Mouse (Mus musculus) MEL (cell line): Measurements from ENCODE around the gene Bscl2. TPM values are rescaled to one million over a fixed set of nuclear protein-coding genes. Genes with fewer than 3 reads are reported as not detected.

Experiments
- polyA plus RNA-seq, 2 experiments: library from polyadenylated mRNA; stranded (reverse) in 1 of 2; unstranded in 1 of 2; fragments of >175 nt in 1 of 2; fragments of >200 nt in 1 of 2; gene quantifications; 2 replicates each; pipeline versions ENCODE4 v1.2.1 to v1.2.4; 2012; ENCODE audit warnings: low replicate concordance in 2 of 2, low read depth in 1 of 2; ENCODE audit not compliant: insufficient read length in 2 of 2, insufficient read depth in 1 of 2, missing spikeins in 1 of 2
- total RNA-seq: library from RNA; depleted of rRNA; stranded (reverse); fragments of 300-350 nt; gene quantifications from 2 replicates; pipeline ENCODE4 v1.2.3, GENCODE M21; 2012; rRNA removed

Gene Bscl2
- total and polyA plus RNA-seq, 3 experiments = 26.0 to 51.3 TPM; not detected in 1

Other genes with a start within 250 kb of the Bscl2 start
Only the 30 nearest of the 33 such genes appear.
- 164 and 253 TPM in 2 replicates for gene Slc3a2, start 114.1 kb upstream of the Bscl2 start, total RNA-seq
- 100 to 1,000 TPM; 428 to 670 TPM for gene Slc3a2, start 114.1 kb upstream of the Bscl2 start, polyA plus RNA-seq
- 158 and 208 TPM in 2 replicates for gene Wdr74, start 101.6 kb upstream of the Bscl2 start, total RNA-seq
- 100 to 1,000 TPM; 208 to 803 TPM for gene Wdr74, start 101.6 kb upstream of the Bscl2 start, polyA plus RNA-seq
- gene 1700092M07Rik, start 96.7 kb upstream of the Bscl2 start, total RNA-seq = 3.0 and 3.3 TPM in 2 replicates
- 1 to 10 TPM in 1 of 2 experiments, not detected in 1; 4.3 TPM for gene 1700092M07Rik, start 96.7 kb upstream of the Bscl2 start, polyA plus RNA-seq
- gene Stx5a, start 96.1 kb upstream of the Bscl2 start, total RNA-seq = 27.5 and 28.7 TPM in 2 replicates
- gene Stx5a, start 96.1 kb upstream of the Bscl2 start, polyA plus RNA-seq = 10 to 100 TPM in 1 of 2 experiments, not detected in 1; 50.0 TPM
- 107 and 122 TPM in 2 replicates for gene Nxf1, start 80.4 kb upstream of the Bscl2 start, total RNA-seq
- gene Nxf1, start 80.4 kb upstream of the Bscl2 start, polyA plus RNA-seq = 100 to 1,000 TPM; 231 to 296 TPM
- 7.5 and 7.8 TPM in 2 replicates for gene Tmem223, start 66.5 kb upstream of the Bscl2 start, total RNA-seq
- 10 to 100 TPM in 1 of 2 experiments, not detected in 1; 23.2 TPM for gene Tmem223, start 66.5 kb upstream of the Bscl2 start, polyA plus RNA-seq
- 49.2 and 60.0 TPM in 2 replicates for gene Tmem179b, start 63.0 kb upstream of the Bscl2 start, total RNA-seq
- gene Tmem179b, start 63.0 kb upstream of the Bscl2 start, polyA plus RNA-seq = 100 to 1,000 TPM in 1 of 2 experiments, not detected in 1; 101 TPM
- gene Taf6l, start 51.0 kb upstream of the Bscl2 start, total RNA-seq = 15.3 and 18.3 TPM in 2 replicates
- 10 to 100 TPM in 1 of 2 experiments, not detected in 1; 25.5 TPM for gene Taf6l, start 51.0 kb upstream of the Bscl2 start, polyA plus RNA-seq
- gene Polr2g, start 38.9 kb upstream of the Bscl2 start, total RNA-seq = 165 and 188 TPM in 2 replicates
- 100 to 1,000 TPM in 1 of 2 experiments, not detected in 1; 181 TPM for gene Polr2g, start 38.9 kb upstream of the Bscl2 start, polyA plus RNA-seq
- 2.6 and 2.9 TPM in 2 replicates for gene Zbtb3, start 34.9 kb upstream of the Bscl2 start, total RNA-seq
- 1 to 10 TPM in 1 of 2 experiments, not detected in 1; 2.4 TPM for gene Zbtb3, start 34.9 kb upstream of the Bscl2 start, polyA plus RNA-seq
- gene Ttc9c, start 18.1 kb upstream of the Bscl2 start, total RNA-seq = 22.9 and 24.2 TPM in 2 replicates
- gene Ttc9c, start 18.1 kb upstream of the Bscl2 start, polyA plus RNA-seq = 10 to 100 TPM in 1 of 2 experiments, not detected in 1; 29.8 TPM
- gene Hnrnpul2, start 17.5 kb upstream of the Bscl2 start, total RNA-seq = 39.4 and 44.6 TPM in 2 replicates
- 100 to 1,000 TPM; 106 to 174 TPM for gene Hnrnpul2, start 17.5 kb upstream of the Bscl2 start, polyA plus RNA-seq
- gene AC129217.1, start 7.7 kb upstream of the Bscl2 start, total RNA-seq = 0.23 TPM in 1 of 2 replicates, not detected in the other
- gene AC129217.1, start 7.7 kb upstream of the Bscl2 start, polyA plus RNA-seq = 10 to 100 TPM in 1 of 2 experiments, not detected in 1; 53.4 TPM
- 0.15 and 0.29 TPM in 2 replicates for gene Gng3, start 1.7 kb downstream of the Bscl2 start, total RNA-seq
- gene Gng3, start 1.7 kb downstream of the Bscl2 start, polyA plus RNA-seq = 1 to 10 TPM in 1 of 2 experiments, not detected in 1; 2.5 TPM
- 0.15 and 0.26 TPM in 2 replicates for gene Lrrn4cl, start 13.3 kb downstream of the Bscl2 start, total RNA-seq
- gene Lrrn4cl, start 13.3 kb downstream of the Bscl2 start, polyA plus RNA-seq = under 1 TPM in 1 of 2 experiments, not detected in 1; 0.54 TPM
- gene Ubxn1, start 34.0 kb downstream of the Bscl2 start, total RNA-seq = 179 and 187 TPM in 2 replicates
- 100 to 1,000 TPM in 1 of 2 experiments, not detected in 1; 366 TPM for gene Ubxn1, start 34.0 kb downstream of the Bscl2 start, polyA plus RNA-seq
- gene Uqcc3, start 43.5 kb downstream of the Bscl2 start, total RNA-seq = 46.3 and 49.4 TPM in 2 replicates
- 10 to 100 TPM in 1 of 2 experiments, not detected in 1; 55.0 TPM for gene Uqcc3, start 43.5 kb downstream of the Bscl2 start, polyA plus RNA-seq
- gene Lbhd1, start 46.3 kb downstream of the Bscl2 start, total RNA-seq = 10.3 and 15.5 TPM in 2 replicates
- gene Lbhd1, start 46.3 kb downstream of the Bscl2 start, polyA plus RNA-seq = 100 to 1,000 TPM in 1 of 2 experiments, 10 to 100 TPM in 1; 46.5 to 123 TPM
- not detected in 2 replicates for gene Gm49403, start 46.5 kb downstream of the Bscl2 start, total RNA-seq
- not detected for gene Gm49403, start 46.5 kb downstream of the Bscl2 start, polyA plus RNA-seq
- 171 and 184 TPM in 2 replicates for gene 1810009A15Rik, start 51.4 kb downstream of the Bscl2 start, total RNA-seq
- gene 1810009A15Rik, start 51.4 kb downstream of the Bscl2 start, polyA plus RNA-seq = 100 to 1,000 TPM in 1 of 2 experiments, not detected in 1; 189 TPM
- gene Gm49416, start 51.5 kb downstream of the Bscl2 start, total RNA-seq = 0.77 TPM in 1 of 2 replicates, not detected in the other
- gene Gm49416, start 51.5 kb downstream of the Bscl2 start, polyA plus RNA-seq = 10 to 100 TPM in 1 of 2 experiments, not detected in 1; 31.2 TPM
- 38.1 and 43.9 TPM in 2 replicates for gene Ints5, start 55.5 kb downstream of the Bscl2 start, total RNA-seq
- 10 to 100 TPM in 1 of 2 experiments, not detected in 1; 51.5 TPM for gene Ints5, start 55.5 kb downstream of the Bscl2 start, polyA plus RNA-seq
- gene Ganab, start 60.6 kb downstream of the Bscl2 start, total RNA-seq = 104 and 122 TPM in 2 replicates
- gene Ganab, start 60.6 kb downstream of the Bscl2 start, polyA plus RNA-seq = 100 to 1,000 TPM in 1 of 2 experiments, not detected in 1; 123 TPM
- 21.0 and 26.2 TPM in 2 replicates for gene B3gat3, start 82.9 kb downstream of the Bscl2 start, total RNA-seq
- gene B3gat3, start 82.9 kb downstream of the Bscl2 start, polyA plus RNA-seq = 10 to 100 TPM in 1 of 2 experiments, not detected in 1; 35.4 TPM
- gene Rom1, start 91.9 kb downstream of the Bscl2 start, total RNA-seq = 1.6 and 4.1 TPM in 2 replicates
- gene Rom1, start 91.9 kb downstream of the Bscl2 start, polyA plus RNA-seq = 1 to 10 TPM in 1 of 2 experiments, not detected in 1; 3.1 TPM
- gene Eml3, start 92.1 kb downstream of the Bscl2 start, total RNA-seq = 13.0 and 16.6 TPM in 2 replicates
- gene Eml3, start 92.1 kb downstream of the Bscl2 start, polyA plus RNA-seq = 10 to 100 TPM in 1 of 2 experiments, not detected in 1; 23.4 TPM
- 150 and 171 TPM in 2 replicates for gene Mta2, start 104.4 kb downstream of the Bscl2 start, total RNA-seq
- 100 to 1,000 TPM; 116 to 167 TPM for gene Mta2, start 104.4 kb downstream of the Bscl2 start, polyA plus RNA-seq
- gene Tut1, start 116.4 kb downstream of the Bscl2 start, total RNA-seq = 54.6 and 54.9 TPM in 2 replicates
- gene Tut1, start 116.4 kb downstream of the Bscl2 start, polyA plus RNA-seq = 10 to 100 TPM in 1 of 2 experiments, not detected in 1; 68.2 TPM
- 1,362 and 1,397 TPM in 2 replicates for gene Eef1g, start 129.6 kb downstream of the Bscl2 start, total RNA-seq
- 1,000 to 10,000 TPM; 1,691 to 1,817 TPM for gene Eef1g, start 129.6 kb downstream of the Bscl2 start, polyA plus RNA-seq
- gene Ahnak, start 151.8 kb downstream of the Bscl2 start, total RNA-seq = 1.2 and 1.3 TPM in 2 replicates
- gene Ahnak, start 151.8 kb downstream of the Bscl2 start, polyA plus RNA-seq = 1 to 10 TPM in 1 of 2 experiments, not detected in 1; 2.2 TPM